Mouse (Mus musculus) megakaryocyte-erythroid progenitor cell, adult 5-6 weeks (primary cell): ENCODE results near the gene Clock. TPM values are rescaled to one million over a fixed set of nuclear protein-coding genes. Genes with fewer than 3 reads are reported as not detected.

ENCODE experiments used
- ATAC-seq: replicated peaks from 2 replicates; pipeline ENCODE4 v1.8.0; 2016; ENCODE audit warnings: mild to moderate bottlenecking, inconsistent platforms; ENCODE audit not compliant: severe bottlenecking, poor library complexity, low FRiP score, low TSS enrichment
- total RNA-seq, 2 experiments: library from RNA; stranded (forward) in 1 of 2; stranded (reverse) in 1 of 2; fragments of 200-1000, 215-1000 nt in 1 of 2; fragments of >200 nt in 1 of 2; fragmentation: Nextera tagmentation in 1 of 2; gene quantifications; 2 replicates each; pipeline ENCODE4 v1.2.3; 2014 to 2017

Gene Clock
- total RNA-seq, 2 experiments from 2014 or later = 5.7 to 11.4 TPM

GRCm38 (mm10) chr5:76183750-76184261 is 120.8 kb downstream of the Clock start, which contains the start of gene Tmem165:
Gene Tmem165 (plus strand): TSS chr5:76183880.
- ATAC-seq = peak; percentile 98

GRCm38 (mm10) chr5:76183043-76183749 is 121.4 kb downstream of the Clock start:
- ATAC-seq = no peak

- ATAC-seq = no peak
Measured at GRCm38 (mm10) chr5:76182326-76182725, 122.3 kb downstream of the Clock start.

GRCm38 (mm10) chr5:76179791-76180190 is 124.8 kb downstream of the Clock start:
- ATAC-seq = no peak

- ATAC-seq = no peak
Measured at GRCm38 (mm10) chr5:76179171-76179570, 125.4 kb downstream of the Clock start.

GRCm38 (mm10) chr5:76177664-76178063 is 126.9 kb downstream of the Clock start:
- ATAC-seq = no peak

- ATAC-seq = no peak
Measured at GRCm38 (mm10) chr5:76176841-76177240, 127.8 kb downstream of the Clock start.

- ATAC-seq = no peak
Measured at GRCm38 (mm10) chr5:76176411-76176810, 128.2 kb downstream of the Clock start.

GRCm38 (mm10) chr5:76175051-76175450 is 129.5 kb downstream of the Clock start:
- no peak for ATAC-seq

GRCm38 (mm10) chr5:76171039-76171438 is 133.6 kb downstream of the Clock start:
- ATAC-seq = no peak

- ATAC-seq = no peak
Measured at GRCm38 (mm10) chr5:76170522-76170921, 134.1 kb downstream of the Clock start.

- ATAC-seq = no peak
Measured at GRCm38 (mm10) chr5:76164827-76165226, 139.8 kb downstream of the Clock start.

GRCm38 (mm10) chr5:76163828-76164390 is 140.7 kb downstream of the Clock start:
- no peak for ATAC-seq

- no peak for ATAC-seq
Measured at GRCm38 (mm10) chr5:76162926-76163325, 141.7 kb downstream of the Clock start.

- peak; percentile 92 for ATAC-seq
Measured at GRCm38 (mm10) chr5:76161491-76161890, 143.1 kb downstream of the Clock start.

GRCm38 (mm10) chr5:76160086-76160485 is 144.5 kb downstream of the Clock start:
- ATAC-seq = no peak

Other genes with a start within 250 kb of the Clock start
- gene Srd5a3, start 164.5 kb downstream of the Clock start, total RNA-seq (2014; fragmentation: Nextera tagmentation) = 15.7 and 21.5 TPM in 2 replicates
- 9.0 and 21.2 TPM in 2 replicates for gene Srd5a3, start 164.5 kb downstream of the Clock start, total RNA-seq (2017)
- gene Tmem165, start 120.9 kb downstream of the Clock start, total RNA-seq (2014; fragmentation: Nextera tagmentation) = 40.1 and 49.1 TPM in 2 replicates
- gene Tmem165, start 120.9 kb downstream of the Clock start, total RNA-seq (2017) = 44.2 and 72.1 TPM in 2 replicates
- not detected in 2 replicates for gene Pdcl2, start 26.4 kb upstream of the Clock start, total RNA-seq (2014; fragmentation: Nextera tagmentation)
- not detected in 2 replicates for gene Pdcl2, start 26.4 kb upstream of the Clock start, total RNA-seq (2017)
- gene Nmu, start 59.0 kb upstream of the Clock start, total RNA-seq (2014; fragmentation: Nextera tagmentation) = not detected in 2 replicates
- gene Nmu, start 59.0 kb upstream of the Clock start, total RNA-seq (2017) = not detected in 2 replicates
- gene Gm7271, start 179.2 kb upstream of the Clock start, total RNA-seq (2014; fragmentation: Nextera tagmentation) = not detected in 2 replicates
- gene Gm7271, start 179.2 kb upstream of the Clock start, total RNA-seq (2017) = not detected in 2 replicates
- gene Exoc1, start 224.5 kb upstream of the Clock start, total RNA-seq (2014; fragmentation: Nextera tagmentation) = 64.1 and 64.4 TPM in 2 replicates
- gene Exoc1, start 224.5 kb upstream of the Clock start, total RNA-seq (2017) = 47.1 and 72.8 TPM in 2 replicates